Mouse (Mus musculus) midbrain, embryonic 14.5 days (tissue): Measurements from ENCODE around the gene Tinagl1. TPM values are rescaled to one million over a fixed set of nuclear protein-coding genes. Genes with fewer than 3 reads are reported as not detected.

ENCODE experiments used
- ATAC-seq: fragments of 200-750 bp; cut with Nextera tagmentation; 2 replicates; pipeline ENCODE4 v1.8.0; 2017; ENCODE audit warnings: moderate number of reproducible peaks, moderate library complexity; ENCODE audit not compliant: low FRiP score, low TSS enrichment
- DNase-seq: peaks from one replicate; pipeline ENCODE4 v3.0.0-alpha.2; 2015
- H3K27ac ChIP-seq: fragments of 300-500 bp; sonication (generic); replicated peaks from 2 replicates; pipeline ENCODE4 v1.5.1; 2014; ENCODE audit warnings: mild to moderate bottlenecking, low read depth, low read length, moderate library complexity
- H3K27me3 ChIP-seq: fragments of 300-500 bp; sonication (generic); 2 replicates; pipeline ENCODE4 v1.6.1; 2014; ENCODE audit warnings: low read length, control low read depth, mixed read lengths; ENCODE audit not compliant: control insufficient read depth, insufficient read depth
- H3K36me3 ChIP-seq: fragments of 300-500 bp; sonication (generic); 2 replicates; pipeline ENCODE4 v1.6.1; 2014; ENCODE audit warnings: low read length, control low read depth; ENCODE audit not compliant: control insufficient read depth, insufficient read depth
- H3K4me1 ChIP-seq: fragments of 300-500 bp; sonication (generic); 2 replicates; pipeline ENCODE4 v1.6.1; 2014; ENCODE audit warnings: mild to moderate bottlenecking, antibody characterized with exemption, low read length, control low read depth; ENCODE audit not compliant: control insufficient read depth, insufficient read depth
- H3K4me2 ChIP-seq: fragments of 300-500 bp; sonication (generic); 2 replicates; pipeline ENCODE4 v1.6.1; 2014; ENCODE audit warnings: mild to moderate bottlenecking, low read length, moderate library complexity
- H3K4me3 ChIP-seq: fragments of 300-500 bp; sonication (generic); replicated peaks from 2 replicates; pipeline ENCODE4 v1.5.1; 2014; ENCODE audit warnings: low read depth, low read length
- H3K9ac ChIP-seq: fragments of 300-500 bp; sonication (generic); replicated peaks from 2 replicates; pipeline ENCODE4 v1.6.1; 2014; ENCODE audit warnings: mild to moderate bottlenecking, low read length, moderate library complexity
- H3K9me3 ChIP-seq: fragments of 300-500 bp; sonication (generic); 2 replicates; pipeline ENCODE4 v1.6.1; 2016; ENCODE audit warnings: low read length, control low read depth, mixed read lengths; ENCODE audit not compliant: control insufficient read depth
- WGBS: fragments of 180-500 bp; shearing (Covaris S2); extraction: QIAGEN DNeasy Blood & Tissue Kit; methylation state at CpG from one replicate; pipeline ENCODE4 v1.1.7; 2014; 5-methylcytosine and 5-hydroxymethylcytosine counted together
- polyA plus RNA-seq: library from polyadenylated mRNA; unstranded; fragments of >200 nt; fragmentation: Nextera tagmentation; extraction: Ambion mirVana; gene quantifications from 2 replicates; pipeline ENCODE4 v1.2.1, GENCODE M21; 2014

Tinagl1 gene
- polyA plus RNA-seq, 1 experiment from 2014 or later: 1.7 TPM

DNA sequence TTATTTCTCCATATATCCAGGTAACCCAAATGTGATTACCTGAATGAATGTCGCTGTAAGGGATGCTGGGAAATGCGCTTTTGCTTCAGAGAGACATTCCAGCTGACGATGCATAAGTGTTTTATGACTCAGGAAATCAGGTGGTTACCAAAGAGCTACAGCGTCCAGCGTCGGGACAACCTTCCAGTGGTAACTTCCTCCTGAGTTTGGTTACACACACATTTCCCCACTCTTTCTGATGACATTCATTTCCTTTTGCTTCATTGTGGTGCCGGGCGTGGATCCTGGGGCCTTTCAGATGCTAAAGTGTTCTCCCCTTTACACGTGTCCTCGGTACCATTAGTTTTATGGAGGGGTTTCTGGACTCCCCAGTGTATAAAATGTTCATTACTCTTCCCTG lies 26.5 kb downstream of the Tinagl1 start:
- ATAC-seq (no peak), DNase-seq (no peak)
- WGBS: 85% methylated on average over 10 of the region's 10 CpGs
- no peaks in the 10 kb centered on the region for H3K36me3 ChIP-seq
- no peaks in the 10 kb centered on the region for H3K4me1 ChIP-seq
- no peak overlapping the region for H3K9ac ChIP-seq
- no peak overlapping the region for H3K27ac ChIP-seq
- H3K4me2 ChIP-seq: no peak overlapping the region
- no peak overlapping the region for H3K4me3 ChIP-seq
- H3K9me3 ChIP-seq: no peaks in the 10 kb centered on the region
- H3K27me3 ChIP-seq: no peaks in the 10 kb centered on the region

DNA sequence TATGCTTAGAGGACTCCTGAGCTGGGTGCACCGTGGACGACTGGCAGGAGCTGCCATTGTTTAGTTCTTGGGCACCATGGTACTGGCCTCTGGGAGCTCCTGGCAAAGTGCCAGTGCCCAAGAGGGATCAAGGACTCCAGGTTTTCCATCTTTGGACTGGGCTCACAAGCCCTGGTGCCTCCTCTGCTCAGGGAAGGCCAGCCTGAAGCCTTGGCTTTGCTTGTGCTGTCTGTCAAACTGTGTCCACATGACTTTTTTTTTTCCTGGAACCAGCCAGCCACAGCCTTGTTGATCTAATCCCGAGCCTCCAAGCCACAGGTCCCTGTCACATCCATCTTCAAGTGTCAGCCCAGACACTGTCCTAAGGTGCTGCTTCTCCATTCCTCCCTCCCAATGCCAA lies 33.1 kb downstream of the Tinagl1 start:
- no peak overlapping the region for H3K4me3 ChIP-seq
- DNase-seq (no peak), ATAC-seq (no peak)
- peaks cover 26% of the 10 kb centered on the region for H3K27me3 ChIP-seq
- H3K4me1 ChIP-seq: peaks cover 18% of the 10 kb centered on the region
- H3K36me3 ChIP-seq: no peaks in the 10 kb centered on the region
- H3K4me2 ChIP-seq: no peak overlapping the region
- H3K9ac ChIP-seq: no peak overlapping the region
- H3K9me3 ChIP-seq: no peaks in the 10 kb centered on the region
- WGBS: 53% methylated on average over 3 of the region's 3 CpGs
- H3K27ac ChIP-seq: no peak overlapping the region

DNA sequence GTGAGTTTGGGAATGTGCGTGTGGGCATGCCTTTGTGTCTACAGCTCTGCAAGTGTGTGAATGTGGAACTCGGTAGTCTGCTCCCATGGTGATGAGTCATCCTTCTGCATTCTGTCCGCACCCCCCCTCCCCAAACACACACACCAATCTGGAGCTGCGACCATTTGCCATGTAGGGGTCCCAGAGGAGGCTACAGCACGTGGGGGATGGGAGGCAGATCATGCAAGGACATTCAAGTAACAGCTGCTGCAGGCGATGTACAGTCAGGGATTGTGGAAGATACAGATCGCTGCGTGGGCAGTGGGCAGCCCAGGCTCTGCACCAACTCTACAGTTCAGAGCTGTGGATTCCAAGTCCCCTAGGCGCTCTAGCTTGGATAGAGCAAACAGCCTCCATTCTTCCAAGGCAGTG lies 33.9 kb downstream of the Tinagl1 start:
- H3K27me3 ChIP-seq: peaks cover 26% of the 10 kb centered on the region
- no peak overlapping the region for H3K9ac ChIP-seq
- no peaks in the 10 kb centered on the region for H3K9me3 ChIP-seq
- peaks cover 18% of the 10 kb centered on the region for H3K4me1 ChIP-seq
- H3K36me3 ChIP-seq: no peaks in the 10 kb centered on the region
- no peak; the same call in 1 of the 2 replicates for ATAC-seq
- peak; percentile 61 for DNase-seq
- peak overlapping the region; percentile 60 for H3K27ac ChIP-seq
- 0 out of 2 replicates have a peak overlapping the region, but pooled peaks have one; percentile 4 for H3K4me2 ChIP-seq
- H3K4me3 ChIP-seq: no peak overlapping the region
- 41% methylated on average over 9 of the region's 9 CpGs for WGBS

DNA sequence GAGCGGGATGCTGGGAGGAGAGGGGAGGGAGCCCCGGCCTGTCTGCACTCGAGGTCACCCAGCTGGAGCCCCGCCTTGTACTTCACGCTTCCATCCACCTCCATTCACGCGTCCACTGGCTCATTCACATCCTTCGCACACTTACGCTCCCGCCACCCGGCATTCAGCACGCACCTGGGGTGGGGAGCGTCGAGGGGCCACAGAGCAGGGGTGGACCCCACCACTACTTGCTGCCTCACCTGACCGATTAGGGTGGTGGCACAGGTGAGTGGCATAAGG lies 35.8 kb downstream of the Tinagl1 start, which contains the start of gene Hcrtr1:
Gene Hcrtr1, minus strand, starts transcription at position 146 of the 279 bp plus-strand sequence.
- Histone ChIP-seq H3K4me3 (peak within 1 kb of the TSS; percentile 41), H3K36me3 (no peaks in the 10 kb centered on the region), H3K4me2 (peak within 1 kb of the TSS; percentile 88), H3K27me3 (peaks cover 26% of the 10 kb centered on the region), H3K9ac (peak within 1 kb of the TSS; percentile 47), H3K9me3 (no peaks in the 10 kb centered on the region), H3K4me1 (peaks cover 18% of the 10 kb centered on the region), H3K27ac (no peak within 1 kb of the TSS)
- WGBS: under 1% methylated on average over 15 of the region's 15 CpGs
- no peak for DNase-seq
- peak; percentile 46; the same call in 1 of the 2 replicates for ATAC-seq

DNA sequence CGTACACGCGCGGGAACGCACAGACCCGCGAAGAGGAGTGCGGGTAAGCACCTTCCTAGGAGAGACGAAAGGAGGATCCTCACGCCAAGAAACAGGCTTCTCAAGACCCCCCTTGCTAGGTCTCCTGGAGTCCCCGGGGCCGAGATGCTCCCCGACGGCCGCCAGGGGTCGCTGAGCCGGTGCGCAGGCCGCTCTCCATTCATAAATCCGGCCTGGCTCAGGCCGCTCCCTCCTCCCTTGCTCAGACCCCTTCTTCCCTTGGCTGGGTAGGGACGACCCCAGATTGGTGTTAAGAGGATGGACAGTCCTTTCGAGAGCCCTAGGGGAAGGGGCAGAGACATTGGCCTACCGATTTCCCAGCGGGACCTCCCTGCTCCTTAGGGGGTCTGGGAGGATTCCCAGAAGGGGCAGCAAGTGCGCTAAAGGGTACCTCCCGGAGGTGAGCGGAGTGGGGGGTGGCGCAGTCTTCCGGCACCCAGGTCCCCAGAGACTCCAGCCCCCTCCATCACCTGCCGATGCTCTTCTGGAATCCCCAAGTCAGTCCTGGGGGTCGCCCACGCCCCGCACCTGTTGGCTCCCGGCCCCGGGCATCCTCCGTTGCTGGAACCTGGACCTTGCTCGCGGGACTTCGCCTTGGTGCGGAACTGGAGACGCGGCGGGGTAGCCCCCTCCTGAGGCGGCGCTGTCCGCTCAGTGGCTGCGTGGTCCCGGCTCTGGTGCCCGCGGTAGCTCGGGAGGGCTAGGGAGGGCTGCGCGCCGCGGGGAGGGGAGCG lies 36.3 kb downstream of the Tinagl1 start:
- DNase-seq (peak; percentile 90), ATAC-seq (peak; percentile 50; the same call in 1 of the 2 replicates)
- Histone ChIP-seq H3K9me3 (no peaks in the 10 kb centered on the region), H3K4me2 (peak overlapping the region; percentile 88), H3K4me1 (peaks cover 18% of the 10 kb centered on the region), H3K36me3 (no peaks in the 10 kb centered on the region), H3K4me3 (peak overlapping the region; percentile 41), H3K27ac (no peak overlapping the region), H3K9ac (peak overlapping the region; percentile 47), H3K27me3 (peaks cover 26% of the 10 kb centered on the region)
- 1% methylated on average over 57 of the region's 57 CpGs for WGBS

DNA sequence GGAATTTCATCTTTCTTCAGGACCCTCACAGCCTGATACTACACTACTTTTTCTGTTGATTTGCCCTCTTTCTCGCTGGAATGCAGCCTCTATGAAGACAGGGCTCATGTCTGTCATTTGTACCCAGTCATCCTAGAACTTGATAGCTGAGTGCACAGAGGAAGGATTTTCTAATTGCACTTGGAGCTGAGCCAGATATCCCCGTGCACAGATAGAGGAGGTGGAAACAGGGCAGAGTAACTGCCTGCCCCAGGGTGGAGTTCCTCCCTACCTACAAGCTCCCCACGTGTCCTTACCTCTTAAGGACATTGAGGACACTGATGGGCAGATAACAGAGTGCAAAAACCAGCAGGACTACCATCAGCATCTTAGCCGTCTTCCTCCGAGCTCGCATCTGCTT lies 41.5 kb downstream of the Tinagl1 start:
- no peak overlapping the region for H3K4me2 ChIP-seq
- H3K36me3 ChIP-seq: no peaks in the 10 kb centered on the region
- ATAC-seq: no peak
- H3K9ac ChIP-seq: no peak overlapping the region
- no peak overlapping the region for H3K27ac ChIP-seq
- peaks cover 2% of the 10 kb centered on the region; the same call in 1 of the 2 replicates for H3K27me3 ChIP-seq
- H3K4me1 ChIP-seq: peaks cover under 1% of the 10 kb centered on the region; the same call in 1 of the 2 replicates
- WGBS: 70% methylated on average over 6 of the region's 6 CpGs
- DNase-seq: no peak
- H3K4me3 ChIP-seq: no peak overlapping the region
- H3K9me3 ChIP-seq: no peaks in the 10 kb centered on the region

DNA sequence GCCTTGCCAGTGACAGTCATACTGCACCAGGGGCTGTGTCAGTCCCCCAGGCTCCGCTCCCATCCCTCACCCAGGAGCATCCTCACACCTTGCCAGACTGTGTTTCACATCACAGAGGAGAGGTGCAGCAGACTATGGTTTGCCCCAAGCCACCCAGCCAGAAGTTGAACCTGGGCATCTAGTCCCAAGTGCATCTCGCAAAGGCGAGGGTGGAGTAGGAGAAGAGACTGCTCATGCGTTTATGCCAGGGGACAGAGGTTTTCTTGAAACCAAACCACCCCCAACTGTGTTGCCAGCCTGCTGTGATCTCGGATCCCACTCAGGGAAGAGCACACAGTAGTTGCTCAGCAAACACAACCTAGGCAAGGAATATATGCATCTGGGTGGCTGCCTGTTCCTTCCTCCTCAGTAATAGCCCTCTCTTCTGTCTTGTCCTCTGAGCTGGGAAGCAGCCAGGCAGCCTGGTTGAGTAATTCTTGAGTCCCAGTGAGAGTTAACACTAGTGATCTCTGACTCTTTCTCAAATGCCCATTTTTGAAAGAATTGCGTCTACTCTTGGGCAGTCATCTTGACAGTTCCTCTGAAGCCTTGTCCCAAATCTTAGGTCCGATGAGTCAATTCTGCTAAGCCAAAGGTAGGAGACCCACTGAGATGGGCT lies 43.3 kb downstream of the Tinagl1 start:
- H3K9me3 ChIP-seq: no peaks in the 10 kb centered on the region
- WGBS: 88% methylated on average over 7 of the region's 7 CpGs
- no peaks in the 10 kb centered on the region for H3K27me3 ChIP-seq
- peaks cover 13% of the 10 kb centered on the region for H3K36me3 ChIP-seq
- no peak overlapping the region for H3K4me3 ChIP-seq
- no peak overlapping the region for H3K27ac ChIP-seq
- no peaks in the 10 kb centered on the region for H3K4me1 ChIP-seq
- H3K9ac ChIP-seq: no peak overlapping the region
- no peak overlapping the region for H3K4me2 ChIP-seq
- DNase-seq (no peak), ATAC-seq (no peak)

DNA sequence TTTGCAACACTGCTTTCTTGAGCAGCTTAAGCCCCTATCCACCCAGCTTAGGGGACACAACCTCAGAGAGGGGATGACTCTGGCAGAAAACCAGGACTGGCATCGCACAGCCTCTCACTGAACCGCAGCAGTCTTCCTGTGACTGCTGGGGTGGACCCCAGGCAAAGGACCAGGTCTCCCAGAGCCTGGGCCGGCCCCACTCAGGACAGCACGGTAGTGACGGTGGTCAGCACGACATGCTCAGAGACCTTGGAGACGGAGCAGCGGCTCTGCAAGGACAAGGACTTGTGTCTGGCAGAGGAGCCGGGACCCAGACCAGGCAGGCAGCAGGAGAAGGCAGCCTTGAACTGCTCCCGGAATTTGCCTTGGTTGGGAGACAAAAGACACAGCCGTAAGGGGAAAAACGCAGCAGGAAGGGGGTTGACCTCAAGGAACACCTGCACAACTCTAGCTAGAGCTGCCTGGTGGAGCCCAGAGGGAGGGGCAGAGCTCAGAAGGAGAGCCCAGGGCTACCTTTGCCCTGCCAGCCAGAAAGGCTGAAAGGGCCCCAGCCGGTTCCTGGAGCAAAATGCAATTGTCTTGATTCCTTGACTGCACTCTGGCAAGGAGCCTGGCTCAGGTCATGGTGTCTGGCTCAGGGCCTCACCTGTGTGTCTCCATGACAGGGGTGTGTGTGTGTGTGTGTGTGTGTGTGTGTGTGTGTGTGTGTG lies 44.1 kb downstream of the Tinagl1 start:
- ATAC-seq (no peak), DNase-seq (no peak)
- peaks cover 21% of the 10 kb centered on the region for H3K36me3 ChIP-seq
- 53% methylated on average over 13 of the region's 13 CpGs for WGBS
- H3K9ac ChIP-seq: no peak overlapping the region
- H3K27ac ChIP-seq: no peak overlapping the region
- H3K9me3 ChIP-seq: no peaks in the 10 kb centered on the region
- no peak overlapping the region for H3K4me2 ChIP-seq
- H3K4me1 ChIP-seq: no peaks in the 10 kb centered on the region
- H3K4me3 ChIP-seq: no peak overlapping the region
- no peaks in the 10 kb centered on the region for H3K27me3 ChIP-seq
